Mouse (Mus musculus): ENCODE data around the gene Rara.

- TF ChIP-seq CTCF (IDR thresholded peaks at IDR 0.05; ENCODE audit: low read depth) (no peak), EP300 (optimal IDR thresholded peaks at IDR 0.05) (no peak)
Measured at GRCm38 (mm10) chr11:98982773-98983133, 55.1 kb downstream of the Rara start, which contains the start of gene Gjd3.

Data from stomach, postnatal 0 days (tissue).